Mouse (Mus musculus) intestine, embryonic 15.5 days (tissue): Measurements from ENCODE around the gene Gpatch4. TPM values are rescaled to one million over a fixed set of nuclear protein-coding genes. Genes with fewer than 3 reads are reported as not detected.

Experiments used
- ATAC-seq: fragments of 200-750 bp; cut with Nextera tagmentation; 2 replicates; pipeline ENCODE4 v1.8.0; 2017; ENCODE audit warnings: moderate TSS enrichment, moderate library complexity
- H3K27ac ChIP-seq: fragments of 300-500 bp; sonication (generic); 2 replicates; pipeline ENCODE4 v1.5.1; 2015; ENCODE audit warnings: mild to moderate bottlenecking, inconsistent platforms
- H3K27me3 ChIP-seq: fragments of 300-500 bp; sonication (generic); replicated peaks from 2 replicates; pipeline ENCODE4 v1.6.1; 2015; ENCODE audit warnings: inconsistent platforms
- H3K36me3 ChIP-seq: fragments of 300-500 bp; sonication (generic); 2 replicates; pipeline ENCODE4 v1.6.1; 2015; ENCODE audit warnings: inconsistent platforms
- H3K4me1 ChIP-seq: fragments of 300-500 bp; sonication (generic); replicated peaks from 2 replicates; pipeline ENCODE4 v1.6.1; 2015; ENCODE audit warnings: inconsistent platforms
- H3K4me2 ChIP-seq: fragments of 300-500 bp; sonication (generic); replicated peaks from 2 replicates; pipeline ENCODE4 v1.6.1; 2015; ENCODE audit warnings: mild to moderate bottlenecking, inconsistent platforms
- H3K4me3 ChIP-seq: fragments of 300-500 bp; sonication (generic); replicated peaks from 2 replicates; pipeline ENCODE4 v1.5.1; 2015; ENCODE audit warnings: inconsistent platforms
- H3K9ac ChIP-seq: fragments of 300-500 bp; sonication (generic); 2 replicates; pipeline ENCODE4 v1.6.1; 2015; ENCODE audit warnings: inconsistent platforms
- H3K9me3 ChIP-seq: fragments of 300-500 bp; sonication (generic); 2 replicates; pipeline ENCODE4 v1.6.1; 2016; ENCODE audit warnings: inconsistent platforms
- WGBS: fragments of 180-500 bp; shearing (Covaris S2); methylation state at CpG from one replicate; pipeline ENCODE4 v1.1.7; 2015; 5-methylcytosine and 5-hydroxymethylcytosine counted together
- polyA plus RNA-seq: library from polyadenylated mRNA; unstranded; fragments of >200 nt; fragmentation: Nextera tagmentation; extraction: Ambion mirVana; gene quantifications from 2 replicates; pipeline ENCODE4 v1.2.1, GENCODE M21; 2015

Gene Gpatch4
- polyA plus RNA-seq, 1 experiment from 2014 or later = 36.7 TPM

DNA sequence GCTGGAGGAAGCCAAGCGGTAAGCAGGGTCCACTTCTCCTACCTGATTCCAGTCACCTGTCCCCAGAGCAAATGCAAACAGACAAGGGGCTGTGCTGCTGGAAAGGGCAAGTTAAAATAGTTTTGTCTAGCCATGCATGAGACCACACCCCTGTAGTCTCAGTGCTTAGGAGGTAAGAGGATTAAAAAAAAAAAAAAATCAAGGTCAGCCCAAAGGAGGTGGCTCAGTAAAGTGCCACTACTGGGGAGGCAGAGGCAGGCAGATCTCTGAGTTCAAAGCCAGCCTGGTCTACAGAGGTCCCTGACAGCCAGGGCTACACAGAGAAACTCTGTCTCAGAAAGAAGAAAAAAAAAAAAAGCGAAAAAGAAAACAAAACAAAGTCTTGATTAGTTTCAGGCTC, 41.1 kb downstream of the Gpatch4 start:
- Histone ChIP-seq H3K36me3 (peaks cover 12% of the 10 kb centered on the region; the same call in 1 of the 2 replicates), H3K9me3 (no peaks in the 10 kb centered on the region), H3K27ac (no peak overlapping the region), H3K4me2 (no peak overlapping the region), H3K9ac (no peak overlapping the region), H3K4me1 (peaks cover 10% of the 10 kb centered on the region), H3K4me3 (no peak overlapping the region), H3K27me3 (no peaks in the 10 kb centered on the region)
- no peak for ATAC-seq
- 97% methylated on average over 2 of the region's 2 CpGs for WGBS

DNA sequence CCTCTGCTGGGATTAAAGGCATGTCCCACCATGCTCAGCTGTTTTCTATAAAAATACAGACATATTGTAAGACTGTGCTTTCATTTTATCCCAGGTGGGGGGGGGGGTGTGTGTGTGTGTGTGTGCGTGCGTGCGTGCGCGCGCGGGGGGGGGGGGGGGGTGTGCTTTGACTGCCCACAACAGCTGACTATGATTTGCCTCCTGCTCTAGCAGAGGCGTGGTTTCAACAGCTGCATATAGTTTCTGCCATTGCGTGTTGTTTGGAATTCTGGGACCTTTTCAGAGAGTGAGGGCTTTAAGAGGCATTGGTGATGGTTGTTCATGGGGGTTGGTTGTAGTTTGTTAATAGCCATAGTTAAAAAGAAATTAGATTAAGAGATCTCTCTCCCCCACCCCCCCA, 42.6 kb downstream of the Gpatch4 start:
- no peak overlapping the region for H3K9ac ChIP-seq
- H3K4me1 ChIP-seq = peaks cover 10% of the 10 kb centered on the region
- no peak for ATAC-seq
- WGBS = 96% methylated on average over 9 of the region's 9 CpGs
- H3K9me3 ChIP-seq = no peaks in the 10 kb centered on the region
- H3K4me3 ChIP-seq = no peak overlapping the region
- no peak overlapping the region for H3K4me2 ChIP-seq
- no peaks in the 10 kb centered on the region for H3K27me3 ChIP-seq
- H3K36me3 ChIP-seq = peaks cover 26% of the 10 kb centered on the region; the same call in 1 of the 2 replicates
- H3K27ac ChIP-seq = no peak overlapping the region

DNA sequence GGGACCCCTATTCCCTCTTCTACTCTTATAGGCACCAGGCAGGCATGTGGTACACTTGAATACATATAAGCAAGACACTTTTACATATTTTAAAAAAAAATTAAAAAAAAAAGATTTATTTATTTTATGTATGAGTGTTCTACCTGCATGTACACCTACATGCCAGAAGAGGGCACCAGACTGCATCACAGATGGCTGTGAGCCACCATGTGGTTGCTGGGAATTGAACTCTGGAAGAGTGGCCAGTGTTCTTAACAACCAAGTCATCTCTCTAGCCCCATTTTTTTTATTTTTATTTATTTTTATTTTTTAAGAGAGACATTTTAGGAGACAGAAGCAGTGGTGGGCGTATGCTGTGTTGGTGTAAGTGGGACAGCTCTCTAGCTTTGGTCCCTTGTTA, 44.8 kb downstream of the Gpatch4 start:
- Histone ChIP-seq H3K27ac (no peak overlapping the region), H3K9me3 (no peaks in the 10 kb centered on the region), H3K27me3 (no peaks in the 10 kb centered on the region), H3K4me2 (no peak overlapping the region), H3K4me3 (no peak overlapping the region), H3K36me3 (peaks cover 42% of the 10 kb centered on the region), H3K4me1 (peaks cover 6% of the 10 kb centered on the region), H3K9ac (no peak overlapping the region)
- 83% methylated on average over 1 of the region's 1 CpGs for WGBS
- ATAC-seq = no peak

DNA sequence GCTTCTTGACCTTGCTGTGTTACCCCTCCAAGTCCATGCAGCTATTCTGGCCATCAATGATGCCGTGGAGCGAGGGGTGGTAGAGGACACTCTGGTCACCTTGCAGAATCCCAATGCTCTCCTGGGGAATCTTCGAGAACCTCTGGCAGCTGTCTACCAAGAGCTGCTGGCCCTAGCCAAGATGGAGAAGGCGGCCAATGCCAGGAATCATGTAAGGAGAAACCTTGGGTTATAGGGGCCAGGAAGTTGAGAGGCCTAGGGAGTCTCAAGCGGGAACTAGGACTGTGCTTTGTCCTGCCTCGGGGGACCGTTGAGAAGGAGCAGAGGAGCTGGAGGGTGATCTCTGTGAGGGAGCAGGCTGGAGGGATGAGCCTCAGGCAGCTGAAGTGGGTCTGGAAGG, 47.2 kb downstream of the Gpatch4 start:
- Histone ChIP-seq H3K9me3 (no peaks in the 10 kb centered on the region), H3K4me2 (no peak overlapping the region), H3K27ac (no peak overlapping the region), H3K27me3 (no peaks in the 10 kb centered on the region), H3K36me3 (peaks cover 54% of the 10 kb centered on the region), H3K4me3 (no peak overlapping the region), H3K9ac (no peak overlapping the region), H3K4me1 (no peaks in the 10 kb centered on the region)
- 94% methylated on average over 7 of the region's 7 CpGs for WGBS
- no peak for ATAC-seq

DNA sequence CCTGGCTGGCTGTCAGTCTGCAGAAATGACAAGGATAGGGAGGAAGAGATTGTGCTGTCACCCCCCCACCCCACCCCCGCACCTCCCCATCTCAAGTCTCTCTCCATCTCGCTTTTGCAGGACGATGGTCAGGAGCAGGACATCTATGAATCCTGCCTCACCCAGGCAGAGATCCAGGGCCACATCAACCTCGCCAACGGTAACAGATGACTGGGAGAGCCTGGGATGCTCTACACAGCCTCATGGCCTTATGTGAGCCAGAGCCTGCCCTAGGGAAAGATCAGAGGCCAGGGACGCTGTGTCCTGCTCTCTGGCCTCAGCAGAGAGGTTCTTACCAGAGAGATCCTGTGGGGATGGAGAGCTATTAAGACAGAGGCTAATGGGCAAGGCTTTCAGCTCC, 47.7 kb downstream of the Gpatch4 start:
- no peak overlapping the region for H3K4me2 ChIP-seq

DNA sequence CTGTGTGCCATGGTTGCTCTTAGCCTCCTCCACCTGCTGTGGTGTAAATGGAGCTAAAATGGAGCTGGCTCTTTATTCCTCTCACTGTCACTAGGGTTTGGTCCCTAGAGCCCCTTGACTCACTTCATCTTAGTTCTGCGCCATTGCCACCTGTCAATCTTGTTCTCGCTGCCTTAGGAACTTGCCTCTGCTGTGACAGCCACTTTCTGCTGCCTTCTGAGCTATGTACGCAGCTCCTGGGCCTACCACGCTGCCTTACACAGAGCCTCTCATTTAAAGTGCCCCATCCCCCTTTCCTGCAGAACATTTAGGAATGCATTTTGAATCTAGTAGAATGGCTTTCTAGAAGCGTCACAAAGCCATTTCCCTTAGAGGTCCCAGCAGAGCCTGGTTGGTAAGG, 51.2 kb downstream of the Gpatch4 start:
- H3K4me2 ChIP-seq = no peak overlapping the region
- H3K9me3 ChIP-seq = no peaks in the 10 kb centered on the region
- H3K36me3 ChIP-seq = peaks cover 44% of the 10 kb centered on the region
- no peak overlapping the region for H3K9ac ChIP-seq
- WGBS = 89% methylated on average over 5 of the region's 5 CpGs
- H3K27me3 ChIP-seq = no peaks in the 10 kb centered on the region
- H3K4me1 ChIP-seq = no peaks in the 10 kb centered on the region
- ATAC-seq = no peak
- H3K4me3 ChIP-seq = no peak overlapping the region
- H3K27ac ChIP-seq = no peak overlapping the region

More for the DNA sequence above, 47.7 kb downstream of the Gpatch4 start:
- H3K4me3 ChIP-seq = no peak overlapping the region
- no peaks in the 10 kb centered on the region for H3K27me3 ChIP-seq
- 93% methylated on average over 6 of the region's 6 CpGs for WGBS
- no peak overlapping the region for H3K27ac ChIP-seq
- H3K9me3 ChIP-seq = no peaks in the 10 kb centered on the region
- H3K36me3 ChIP-seq = peaks cover 54% of the 10 kb centered on the region
- H3K9ac ChIP-seq = no peak overlapping the region
- no peaks in the 10 kb centered on the region for H3K4me1 ChIP-seq
- ATAC-seq = no peak

DNA sequence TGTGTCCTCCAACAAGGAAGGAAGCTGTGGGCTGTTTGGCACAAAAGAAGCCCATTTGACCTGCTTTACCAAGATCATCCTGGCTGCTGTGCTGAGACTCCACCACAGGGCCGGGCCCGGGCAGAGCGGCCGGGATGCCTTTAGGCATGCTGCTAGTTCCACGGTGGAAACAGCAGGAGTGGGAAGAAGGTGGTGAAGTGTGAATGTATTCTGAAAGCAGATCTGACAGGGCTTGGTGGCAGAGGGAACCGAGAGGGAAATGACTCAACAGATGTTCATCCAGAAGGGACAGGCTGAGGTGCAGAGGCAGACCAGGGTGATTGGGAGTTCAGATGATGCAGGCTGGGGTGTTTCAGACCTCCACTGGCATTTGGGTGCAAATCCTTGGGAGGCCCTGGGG, 54.8 kb downstream of the Gpatch4 start:
- Histone ChIP-seq H3K4me2 (no peak overlapping the region), H3K4me1 (no peaks in the 10 kb centered on the region), H3K9ac (no peak overlapping the region), H3K27me3 (no peaks in the 10 kb centered on the region), H3K4me3 (no peak overlapping the region), H3K9me3 (no peaks in the 10 kb centered on the region), H3K36me3 (peaks cover 37% of the 10 kb centered on the region), H3K27ac (no peak overlapping the region)
- ATAC-seq = no peak
- WGBS = 86% methylated on average over 6 of the region's 6 CpGs

DNA sequence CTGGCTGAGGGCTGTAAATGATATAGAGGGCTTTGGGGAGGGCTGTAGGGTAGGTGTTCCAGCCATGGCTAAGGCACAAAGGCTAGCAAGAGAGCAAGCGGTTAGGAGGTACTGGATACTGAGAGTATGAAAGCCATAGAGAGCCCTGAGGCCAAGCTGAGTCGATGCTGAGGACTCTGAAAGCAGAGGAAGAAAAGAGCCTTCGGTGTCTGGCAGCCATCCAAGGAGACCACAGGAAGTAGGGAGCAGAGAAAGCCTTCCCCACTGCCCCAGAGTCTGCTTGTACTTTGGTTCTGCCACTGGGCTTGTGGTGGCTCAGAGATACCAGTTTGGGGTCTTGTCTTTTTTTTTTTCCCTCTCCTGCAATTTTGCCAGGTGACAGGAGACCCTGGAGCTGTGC, 57.3 kb downstream of the Gpatch4 start:
- WGBS = 78% methylated on average over 3 of the region's 3 CpGs

DNA sequence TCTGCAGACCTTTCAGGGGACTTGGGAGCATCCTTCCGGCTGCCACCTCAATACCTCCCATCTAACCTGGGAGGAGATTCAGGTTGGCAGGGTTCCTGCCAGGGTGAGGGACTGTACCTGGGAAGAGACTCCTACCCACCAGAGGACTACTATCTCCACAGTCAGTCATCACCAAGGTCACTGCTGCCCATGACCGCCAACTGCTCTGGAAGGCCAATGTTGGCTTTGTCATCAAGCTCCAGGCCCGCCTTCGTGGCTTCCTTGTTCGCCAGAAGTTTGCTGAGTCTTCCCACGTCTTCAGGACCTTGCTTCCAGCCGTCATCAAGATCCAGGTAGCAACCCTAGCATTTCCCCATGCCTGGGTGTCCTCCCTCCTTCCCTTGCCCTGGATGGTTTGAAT, 58.8 kb downstream of the Gpatch4 start:
- Histone ChIP-seq H3K9me3 (no peaks in the 10 kb centered on the region), H3K27me3 (no peaks in the 10 kb centered on the region), H3K27ac (no peak overlapping the region), H3K36me3 (peaks cover 46% of the 10 kb centered on the region), H3K9ac (no peak overlapping the region), H3K4me1 (no peaks in the 10 kb centered on the region), H3K4me3 (no peak overlapping the region), H3K4me2 (no peak overlapping the region)
- WGBS = 88% methylated on average over 7 of the region's 7 CpGs
- no peak for ATAC-seq

More for the DNA sequence above, 57.3 kb downstream of the Gpatch4 start:
- H3K36me3 ChIP-seq = peaks cover 44% of the 10 kb centered on the region
- no peaks in the 10 kb centered on the region for H3K9me3 ChIP-seq
- no peak overlapping the region for H3K4me3 ChIP-seq
- no peak overlapping the region for H3K27ac ChIP-seq
- H3K27me3 ChIP-seq = no peaks in the 10 kb centered on the region
- H3K4me1 ChIP-seq = no peaks in the 10 kb centered on the region
- ATAC-seq = no peak
- H3K9ac ChIP-seq = no peak overlapping the region
- H3K4me2 ChIP-seq = no peak overlapping the region

DNA sequence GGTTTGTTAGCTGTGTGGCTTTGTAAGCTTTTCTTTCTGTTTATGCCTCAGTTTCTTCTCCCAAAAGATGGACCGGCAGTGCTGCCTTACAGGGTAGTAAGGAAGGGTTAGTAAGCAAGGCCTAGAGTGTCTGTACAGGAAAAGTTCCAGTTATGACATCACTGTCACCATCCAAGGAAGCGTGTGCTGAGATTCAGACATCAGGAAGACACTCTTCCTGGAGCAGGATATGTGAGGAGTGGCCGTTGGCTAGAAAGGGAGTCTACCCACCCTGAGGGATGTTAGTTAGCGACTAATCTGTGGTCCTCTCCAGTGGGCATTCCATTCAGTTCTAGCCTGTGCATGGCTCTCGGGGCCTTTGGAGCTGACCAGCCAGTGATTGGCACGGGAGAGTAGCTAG, 59.3 kb downstream of the Gpatch4 start:
- Histone ChIP-seq H3K4me3 (no peak overlapping the region), H3K4me2 (no peak overlapping the region), H3K4me1 (no peaks in the 10 kb centered on the region), H3K27ac (no peak overlapping the region), H3K9ac (no peak overlapping the region), H3K27me3 (no peaks in the 10 kb centered on the region), H3K9me3 (no peaks in the 10 kb centered on the region), H3K36me3 (peaks cover 46% of the 10 kb centered on the region)
- ATAC-seq = no peak
- WGBS = 90% methylated on average over 6 of the region's 6 CpGs

DNA sequence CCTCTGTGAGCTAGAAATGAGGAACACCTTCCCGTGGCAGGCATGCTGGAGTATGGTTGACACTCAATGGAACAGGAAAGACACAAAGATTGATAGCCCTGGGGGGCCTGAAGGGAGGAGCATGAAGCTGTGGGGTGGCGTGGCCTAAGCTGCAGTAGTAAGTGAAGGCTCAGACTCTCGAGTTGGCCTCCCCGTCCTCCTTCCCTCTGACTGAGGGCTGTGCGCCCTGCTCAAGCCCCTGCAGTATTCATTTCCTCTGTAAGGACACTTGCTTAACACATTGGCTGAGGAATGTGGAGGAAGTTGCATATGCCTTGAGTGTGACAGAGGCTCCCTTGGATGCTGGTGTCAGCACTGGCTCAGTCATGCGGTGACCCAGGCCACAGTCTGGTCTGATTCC, 59.7 kb downstream of the Gpatch4 start:
- Histone ChIP-seq H3K27ac (no peak overlapping the region), H3K9ac (no peak overlapping the region), H3K9me3 (no peaks in the 10 kb centered on the region), H3K4me3 (no peak overlapping the region), H3K4me2 (no peak overlapping the region), H3K4me1 (no peaks in the 10 kb centered on the region), H3K27me3 (no peaks in the 10 kb centered on the region), H3K36me3 (peaks cover 50% of the 10 kb centered on the region)
- 81% methylated on average over 6 of the region's 6 CpGs for WGBS
- no peak for ATAC-seq
